In genomic region chr4:124770624-124771023, GRCm38 (mm10) we compare ENCODE assay signal across 12 mouse cellular contexts. TPM values are rescaled to one million over a fixed set of nuclear protein-coding genes. Genes with fewer than 3 reads are reported as not detected.
DNase-seq lines count a peak whose midpoint lies in the region; ATAC-seq and TF ChIP-seq lines count a peak whose summit lies in the region.
"Had no signal": no experiment of that assay in that cellular context is flagged by ENCODE, and none has a peak within 500 bp of the region (broad histone marks: within the 10 kb centered on the region; RNA-seq: fewer than 3 reads in every experiment).

No protein-coding gene starts in this region.

- 62% methylated on average over 5 of the region's 5 CpGs for WGBS in intestine, postnatal 0 days
- WGBS in intestine, embryonic 15.5 days, result 70% methylated on average over 5 of the region's 5 CpGs

- peaks cover 12% of the 10 kb centered on the region; the same call in 1 of the 2 replicates for H3K4me1 ChIP-seq in intestine, postnatal 0 days (replicated peaks; ENCODE audit: control insufficient read depth, insufficient read depth, low read length)
- peaks cover 2% of the 10 kb centered on the region; the same call in 1 of the 2 replicates for H3K4me1 ChIP-seq in intestine, embryonic 15.5 days (replicated peaks)
- H3K4me1 ChIP-seq: forebrain, embryonic 12.5 days; midbrain, embryonic 15.5 days; neural tube, embryonic 15.5 days had no signal

- H3K9me3 ChIP-seq in intestine, postnatal 0 days (ENCODE audit: control insufficient read depth), result no peaks in the 10 kb centered on the region
- no peaks in the 10 kb centered on the region for H3K9me3 ChIP-seq in intestine, embryonic 15.5 days
- H3K9me3 ChIP-seq: forebrain, embryonic 12.5 days; midbrain, embryonic 15.5 days; neural tube, embryonic 15.5 days had no signal

- H3K9ac ChIP-seq in intestine, postnatal 0 days (ENCODE audit: low read depth, low read length), result no peak overlapping the region
- no peak overlapping the region for H3K9ac ChIP-seq in intestine, embryonic 15.5 days
- H3K9ac ChIP-seq: forebrain, embryonic 12.5 days; midbrain, embryonic 15.5 days; neural tube, embryonic 15.5 days had no signal

- 0 out of 2 replicates have a peak overlapping the region, but pooled peaks have one; percentile 2 for H3K27ac ChIP-seq in intestine, postnatal 0 days (ENCODE audit: low read depth, low read length)
- H3K27ac ChIP-seq in intestine, embryonic 15.5 days, result no peak overlapping the region
- H3K27ac ChIP-seq: forebrain, embryonic 12.5 days; midbrain, embryonic 15.5 days; neural tube, embryonic 15.5 days had no signal

- no peaks in the 10 kb centered on the region for H3K27me3 ChIP-seq in intestine, postnatal 0 days (replicated peaks; ENCODE audit: control insufficient read depth, insufficient read depth, low read length)
- no peaks in the 10 kb centered on the region for H3K27me3 ChIP-seq in intestine, embryonic 15.5 days (replicated peaks)
- H3K27me3 ChIP-seq: forebrain, embryonic 12.5 days; midbrain, embryonic 15.5 days; neural tube, embryonic 15.5 days had no signal

- DNase-seq in 3T3-L1 (ENCODE audit: low read depth, low spot score), result peak; percentile 20
- peak; percentile 56 to 70 for DNase-seq in cerebellum, adult 18-20 months
- DNase-seq in layer of hippocampus, adult 9-11 months, result peak; percentile 57
- DNase-seq in spleen, postnatal 14 days (ENCODE audit: low spot score in 2 of 2), result no peak
- no peak for DNase-seq in kidney, postnatal 10 days
- DNase-seq in ovary, postnatal 14 days (ENCODE audit: low spot score), result no peak
- DNase-seq: heart, postnatal 4 days had no signal

- no peaks in the 10 kb centered on the region for H3K36me3 ChIP-seq in intestine, postnatal 0 days (ENCODE audit: control insufficient read depth, insufficient read depth)
- H3K36me3 ChIP-seq in intestine, embryonic 15.5 days, result no peaks in the 10 kb centered on the region
- H3K36me3 ChIP-seq: forebrain, embryonic 12.5 days; midbrain, embryonic 15.5 days; neural tube, embryonic 15.5 days had no signal

- no peak overlapping the region for H3K4me3 ChIP-seq in intestine, postnatal 0 days (ENCODE audit: low read depth, low read length)
- no peak overlapping the region for H3K4me3 ChIP-seq in intestine, embryonic 15.5 days (replicated peaks)
- H3K4me3 ChIP-seq: forebrain, embryonic 12.5 days; midbrain, embryonic 15.5 days; neural tube, embryonic 15.5 days had no signal

- ATAC-seq in intestine, postnatal 0 days, result no peak
- no peak for ATAC-seq in intestine, embryonic 15.5 days
- ATAC-seq: midbrain, embryonic 15.5 days had no signal

- H3K4me2 ChIP-seq in intestine, postnatal 0 days (replicated peaks; ENCODE audit: low read depth), result no peak overlapping the region
- H3K4me2 ChIP-seq in intestine, embryonic 15.5 days (replicated peaks), result no peak overlapping the region
- H3K4me2 ChIP-seq: forebrain, embryonic 12.5 days; midbrain, embryonic 15.5 days; neural tube, embryonic 15.5 days had no signal

- peak; percentile 55 for TF ChIP-seq CTCF in intestine, postnatal 0 days (IDR thresholded peaks at IDR 0.05; ENCODE audit: low read depth)

RNA-seq across cellular contexts. Expression of gene Inpp5b, which starts 29.0 kb away (rescaled TPM):
- polyA plus RNA-seq in intestine, postnatal 0 days (2015; fragmentation: Nextera tagmentation; extraction: Ambion mirVana), result 22.4 and 23.0 TPM in 2 replicates
- 24.4 and 28.7 TPM in 2 replicates for polyA plus RNA-seq in intestine, embryonic 15.5 days (2015; fragmentation: Nextera tagmentation; extraction: Ambion mirVana)

RNA-seq across cellular contexts. Expression of gene Mtf1, which starts 31.3 kb away (rescaled TPM):
- 10.4 and 11.5 TPM in 2 replicates for polyA plus RNA-seq in intestine, postnatal 0 days (2015; fragmentation: Nextera tagmentation; extraction: Ambion mirVana)
- 13.6 TPM in 2 replicates for polyA plus RNA-seq in intestine, embryonic 15.5 days (2015; fragmentation: Nextera tagmentation; extraction: Ambion mirVana)

RNA-seq across cellular contexts. Expression of gene Sf3a3, which starts 56.0 kb away (rescaled TPM):
- polyA plus RNA-seq in intestine, postnatal 0 days (2015; fragmentation: Nextera tagmentation; extraction: Ambion mirVana), result 45.3 and 45.7 TPM in 2 replicates
- 131 and 133 TPM in 2 replicates for polyA plus RNA-seq in intestine, embryonic 15.5 days (2015; fragmentation: Nextera tagmentation; extraction: Ambion mirVana)

Comparison
In these comparisons a context has a peak if more than half of its experiments do, and no peak if none do; other contexts are left out.
1. DNase-seq: peak in 3T3-L1 (single experiment), cerebellum, adult 18-20 months (2 of 2) and layer of hippocampus, adult 9-11 months (single experiment); none in spleen, postnatal 14 days (0 of 2), kidney, postnatal 10 days (single experiment) and ovary, postnatal 14 days (single experiment).